ENCODE assay signal across 1 mouse cellular context in the genomic region with DNA sequence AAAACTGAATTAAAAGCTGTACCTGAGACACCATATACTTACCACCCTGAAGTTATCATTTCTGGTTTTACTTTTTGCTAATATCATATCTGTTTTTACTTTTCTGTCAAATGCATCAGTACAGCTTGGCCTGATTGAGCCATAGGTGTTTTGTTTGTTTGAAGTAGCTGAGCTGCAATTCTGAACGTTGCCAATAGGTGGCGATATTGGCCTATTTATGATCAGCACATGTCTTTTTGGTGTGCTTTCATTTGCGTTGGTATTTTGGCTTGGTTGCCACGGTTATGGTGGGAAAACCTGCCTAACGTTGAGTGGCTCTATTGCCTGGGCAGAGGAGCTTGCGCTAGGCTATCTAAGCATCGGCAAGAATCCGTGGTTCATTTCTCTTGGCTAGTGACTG.
A peak's percentile ranks its signal among the peaks of the same experiment; 100 is the strongest.
TF ChIP-seq lines count a peak whose summit lies in the region.

No protein-coding gene starts in this region.

TF ChIP-seq in CH12.LX, 34 proteins besides CTCF, POLR2A, EP300 and RAD21 (continued from another document):
- TF ChIP-seq USF1 (IDR thresholded peaks at IDR 0.05; ENCODE audit: low read depth, low read length) (no peak), MAFK (IDR thresholded peaks at IDR 0.05; ENCODE audit: insufficient replicate concordance, low read length) (no peak), ZKSCAN1 (IDR thresholded peaks at IDR 0.05; ENCODE audit: borderline replicate concordance, low read depth, low read length) (no peak), MYC (IDR thresholded peaks at IDR 0.05; ENCODE audit: low read depth, low read length) (peak; percentile 98), ZC3H11A (IDR thresholded peaks at IDR 0.05; ENCODE audit: low read depth, low read length) (no peak; the same call in 1 of the 2 replicates)
